Mouse (Mus musculus) kidney, adult 10 weeks (tissue): ENCODE measurements around the gene Nid2. TPM values are rescaled to one million over a fixed set of nuclear protein-coding genes. Genes with fewer than 3 reads are reported as not detected.

Source experiments
- polyA plus RNA-seq: library from polyadenylated mRNA; stranded (reverse); fragments of 350-450 nt; fragmentation: Illumina TruSeq; extraction: RNeasy Lipid Tissue Mini Kit (QIAGEN cat#74804); gene quantifications from one replicate; pipeline ENCODE4 v1.2.3, GENCODE M21; 2014; ENCODE audit warnings: low read depth, low replicate concordance

Gene Nid2
- 12.2 TPM for polyA plus RNA-seq

GRCm38 (mm10) chr14:19751025-19751771, at the start of gene Nid2:
Gene Nid2, plus strand, starts transcription at chr14:19751265.

GRCm38 (mm10) chr14:19823321-19824142, 72.5 kb downstream of the Nid2 start, which contains the start of gene Rtraf:
Gene Rtraf, minus strand, starts transcription at chr14:19823824.

Other genes starting within 250 kb of the Nid2 start
- not detected for gene Gm2244, start 201.3 kb upstream of the Nid2 start, polyA plus RNA-seq
- 0.44 TPM for gene Gm2237, start 166.1 kb upstream of the Nid2 start, polyA plus RNA-seq
- not detected for gene Gm5458, start 148.7 kb upstream of the Nid2 start, polyA plus RNA-seq
- gene Rtraf, start 72.6 kb downstream of the Nid2 start, polyA plus RNA-seq = 289 TPM
- gene Gng2, start 226.4 kb downstream of the Nid2 start, polyA plus RNA-seq = 12.9 TPM